Mouse (Mus musculus): Measurements from ENCODE around the gene Igfbpl1.
A peak's percentile ranks its signal among the peaks of the same experiment; 100 is the strongest.

The Igfbpl1 gene

DNA sequence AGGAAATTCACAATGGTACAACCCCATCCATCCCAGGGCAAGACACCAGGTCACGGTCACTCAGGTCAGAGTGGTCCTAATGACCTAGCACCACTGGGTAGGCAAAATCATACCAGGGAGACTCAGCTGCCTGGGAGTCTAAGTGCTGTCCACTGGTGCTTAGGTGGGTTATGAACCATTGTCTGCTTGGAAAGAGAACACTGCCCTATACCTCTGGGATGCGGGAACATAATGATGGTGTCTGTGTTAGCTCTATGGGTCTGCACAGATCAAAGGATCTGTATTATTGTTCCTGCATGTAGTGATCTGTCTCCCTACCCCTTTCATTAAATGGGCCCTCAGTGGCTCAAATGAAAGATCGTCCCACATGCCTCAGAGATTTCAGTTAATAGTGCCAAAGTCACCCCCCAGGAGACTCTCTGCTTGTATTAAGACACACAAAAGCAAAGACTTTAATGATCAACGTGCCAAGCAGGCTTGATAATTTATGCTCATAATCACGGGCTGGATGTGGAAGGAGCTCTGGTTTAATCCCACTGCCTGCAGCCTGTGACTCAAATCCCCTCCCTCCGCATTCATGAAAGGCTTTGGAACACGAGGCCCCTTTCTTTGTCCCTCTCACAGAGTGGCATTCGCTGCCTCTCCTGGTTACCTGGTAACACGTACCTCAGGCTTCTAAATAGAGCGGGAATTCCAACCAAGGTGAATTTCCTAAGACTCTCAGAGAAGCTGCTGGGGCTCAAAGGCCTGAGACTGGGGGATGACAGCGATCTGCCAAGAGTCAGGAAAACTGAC is 3.7 kb downstream of the Igfbpl1 start:
- no peak for DNase-seq (ENCODE audit: low read depth, low spot score)

DNA sequence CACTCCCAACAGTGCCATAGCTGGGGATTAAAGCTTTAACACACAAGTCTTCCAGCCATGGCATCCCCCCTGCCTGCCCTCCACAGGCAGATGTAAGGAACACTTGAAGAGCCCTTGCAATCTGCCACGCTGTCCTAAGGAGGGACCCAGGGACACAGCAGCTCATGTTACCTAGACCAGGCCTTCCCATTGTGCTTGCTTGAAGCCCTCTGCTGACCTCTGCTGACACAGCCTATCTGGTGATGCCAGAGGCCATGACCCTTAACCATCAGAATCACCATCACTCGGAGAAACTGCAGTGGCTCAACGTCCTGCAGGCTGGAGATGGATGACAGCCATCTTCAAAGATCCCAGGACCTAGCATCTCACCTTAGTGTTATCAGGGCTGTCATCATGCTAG is 4.7 kb downstream of the Igfbpl1 start:
- no peak for DNase-seq (ENCODE audit: low read depth, low spot score)

DNA sequence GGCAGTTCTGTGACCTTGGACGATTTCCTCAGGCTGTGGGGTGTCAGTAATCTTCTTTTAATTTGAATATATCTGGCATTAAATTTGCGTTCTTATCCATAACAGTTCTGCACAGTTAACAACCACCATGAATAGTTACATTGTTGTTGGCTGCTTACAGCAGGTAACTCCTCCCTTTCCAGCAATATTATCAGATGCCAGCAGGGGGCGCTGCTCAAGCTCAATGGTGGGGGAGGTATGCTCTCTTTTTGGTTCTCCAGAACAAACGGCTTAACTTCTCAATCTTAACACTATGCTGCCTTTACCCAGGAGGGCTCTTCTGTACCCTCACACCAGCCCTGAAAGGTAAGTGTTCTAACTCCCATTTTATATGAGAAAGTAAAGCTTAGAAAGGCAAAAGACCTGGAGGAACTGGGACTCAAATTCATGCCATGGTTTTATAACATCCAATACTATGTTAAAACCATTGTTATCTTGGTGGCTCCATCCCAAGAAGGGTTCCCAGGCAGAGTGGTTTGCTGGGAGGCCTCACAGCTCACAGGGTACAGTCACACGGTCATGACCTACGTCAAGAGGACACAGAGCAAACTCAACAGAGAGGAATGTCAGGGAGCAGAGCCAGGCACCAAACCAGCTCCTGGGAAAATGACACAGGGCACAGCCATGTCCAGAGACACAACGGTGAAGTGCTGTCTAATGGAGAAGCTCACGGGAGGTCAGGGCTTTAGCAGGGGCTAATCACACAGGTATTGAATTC is 6.5 kb downstream of the Igfbpl1 start:
- DNase-seq (ENCODE audit: low read depth, low spot score) = peak; percentile 62

DNA sequence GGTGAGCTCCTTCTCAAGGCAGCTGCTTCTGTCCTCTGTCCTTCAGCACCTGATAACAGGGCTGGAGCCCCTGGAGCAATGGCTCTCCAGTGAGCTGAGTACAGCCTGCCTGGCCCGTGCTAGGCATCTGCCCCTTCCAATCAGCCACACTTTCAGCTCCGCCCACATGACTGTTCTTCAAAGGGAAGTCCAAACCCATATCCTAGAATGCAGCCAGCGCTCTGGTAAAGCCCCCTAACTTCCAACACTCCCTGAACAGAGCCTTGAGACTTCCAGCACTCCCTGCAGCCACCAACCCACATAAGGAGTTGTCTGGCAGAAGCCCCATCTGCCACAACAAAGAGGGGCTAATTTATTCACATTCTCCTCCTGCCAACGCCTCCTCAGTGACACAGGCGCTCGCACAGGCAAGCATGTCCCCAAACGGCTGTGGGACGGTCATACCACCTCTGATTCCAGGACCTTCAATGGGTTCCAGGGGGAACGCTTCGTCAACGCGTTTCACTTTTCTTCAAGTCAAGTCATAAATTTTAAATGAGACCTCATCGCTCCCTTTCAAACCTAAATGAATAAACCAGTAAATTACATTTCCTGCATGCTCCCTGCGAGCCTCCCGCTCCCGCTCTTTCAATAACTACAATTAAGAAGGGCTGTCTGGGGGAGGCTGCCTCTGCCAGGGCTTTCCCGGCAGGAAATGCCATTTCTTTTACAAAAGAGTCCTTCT is 7.4 kb downstream of the Igfbpl1 start:
- no peak for DNase-seq (ENCODE audit: low read depth, low spot score)

DNA sequence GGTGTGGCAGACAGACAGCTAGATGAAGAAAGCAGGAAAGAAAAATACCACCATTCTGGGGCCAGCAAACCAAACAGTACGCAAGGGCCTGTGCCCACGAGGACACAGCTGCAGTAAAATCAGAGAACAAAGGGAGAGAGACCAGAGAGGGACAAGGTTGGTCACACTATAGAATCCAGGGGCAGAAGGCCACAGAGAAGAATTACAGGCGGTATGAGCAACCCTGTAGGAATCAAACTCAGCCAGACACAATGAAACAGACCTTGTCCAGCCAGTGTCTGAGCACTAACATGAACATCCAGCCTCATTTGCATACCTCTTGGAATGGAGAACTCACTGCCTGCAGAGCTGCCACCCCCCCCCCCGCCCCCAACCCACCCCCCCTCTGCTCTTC is 7.9 kb downstream of the Igfbpl1 start:
- DNase-seq (ENCODE audit: low read depth, low spot score) = no peak

DNA sequence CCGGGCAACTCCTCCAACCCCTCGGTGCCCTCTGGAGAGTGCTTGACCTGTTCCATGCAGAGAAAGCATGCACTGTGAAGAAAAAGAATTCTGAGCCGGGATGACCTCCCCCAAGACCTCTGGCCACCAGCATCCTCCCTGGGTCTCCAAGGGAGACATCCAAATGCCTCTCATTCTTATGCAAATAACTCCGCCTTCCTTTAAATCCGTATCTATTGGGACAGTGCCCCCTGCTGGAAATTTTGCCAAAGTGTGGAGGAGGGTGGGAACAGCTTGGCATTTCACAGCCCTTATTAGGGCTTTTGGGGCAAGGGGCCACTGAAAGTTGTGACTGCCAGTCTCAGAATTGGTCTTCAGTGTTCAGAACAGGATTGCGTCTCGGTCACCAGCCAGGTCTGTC is 11.2 kb downstream of the Igfbpl1 start:
- DNase-seq (ENCODE audit: low read depth, low spot score) = peak; percentile 45

DNA sequence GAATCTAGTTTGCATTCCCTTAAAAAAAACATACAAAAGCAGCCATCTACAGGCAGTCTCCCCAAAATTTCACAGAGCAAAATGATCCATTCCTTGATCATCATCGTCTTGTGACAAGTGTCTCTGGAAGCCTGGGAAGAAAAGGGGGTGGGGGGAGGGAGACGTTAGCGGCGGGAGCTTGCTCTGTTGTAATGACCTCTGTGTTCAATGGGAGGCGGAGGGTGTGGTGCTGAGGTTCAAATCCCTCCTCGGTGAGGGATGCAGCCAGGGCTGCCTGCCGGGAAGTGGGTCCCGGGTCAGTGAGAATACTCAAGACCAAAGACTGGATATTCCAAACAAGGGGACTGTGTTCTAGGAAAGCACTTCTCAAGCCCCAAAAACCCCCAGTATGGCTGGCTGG is 15.5 kb downstream of the Igfbpl1 start:
- DNase-seq (ENCODE audit: low read depth, low spot score) = no peak

DNA sequence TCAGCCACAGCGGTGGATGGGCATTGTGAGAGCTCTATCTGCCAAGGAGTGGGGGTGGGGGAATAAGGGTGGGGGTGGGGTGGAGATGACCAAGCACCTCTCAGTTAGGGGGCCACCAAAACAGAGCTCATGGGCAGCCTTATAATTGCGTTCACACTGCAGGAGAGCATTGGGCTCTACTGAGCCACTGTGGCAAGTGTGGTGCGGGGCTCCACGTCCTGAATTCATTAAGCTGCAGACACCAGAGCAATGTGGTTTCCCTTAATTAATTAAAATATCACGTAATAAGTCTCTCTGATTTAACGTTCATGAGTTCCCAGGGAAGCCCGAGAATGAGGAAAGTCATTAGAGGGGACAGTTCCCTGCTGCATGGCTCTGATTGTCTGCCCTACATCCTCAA is 18.7 kb downstream of the Igfbpl1 start:
- DNase-seq (ENCODE audit: low read depth, low spot score) = no peak

DNA sequence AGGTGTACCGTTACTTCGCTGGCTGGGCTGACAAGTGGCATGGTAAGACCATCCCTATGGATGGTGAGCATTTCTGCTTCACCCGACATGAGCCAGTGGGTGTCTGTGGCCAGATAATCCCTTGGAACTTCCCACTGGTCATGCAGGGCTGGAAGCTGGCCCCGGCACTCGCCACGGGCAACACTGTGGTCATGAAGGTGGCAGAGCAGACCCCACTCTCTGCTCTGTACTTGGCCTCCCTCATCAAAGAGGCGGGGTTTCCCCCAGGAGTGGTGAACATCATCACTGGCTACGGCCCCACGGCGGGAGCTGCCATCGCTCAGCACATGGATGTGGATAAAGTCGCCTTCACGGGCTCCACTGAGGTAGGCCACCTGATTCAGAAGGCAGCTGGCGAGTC is 23.8 kb downstream of the Igfbpl1 start:
- no peak for DNase-seq (ENCODE audit: low read depth, low spot score)

DNA sequence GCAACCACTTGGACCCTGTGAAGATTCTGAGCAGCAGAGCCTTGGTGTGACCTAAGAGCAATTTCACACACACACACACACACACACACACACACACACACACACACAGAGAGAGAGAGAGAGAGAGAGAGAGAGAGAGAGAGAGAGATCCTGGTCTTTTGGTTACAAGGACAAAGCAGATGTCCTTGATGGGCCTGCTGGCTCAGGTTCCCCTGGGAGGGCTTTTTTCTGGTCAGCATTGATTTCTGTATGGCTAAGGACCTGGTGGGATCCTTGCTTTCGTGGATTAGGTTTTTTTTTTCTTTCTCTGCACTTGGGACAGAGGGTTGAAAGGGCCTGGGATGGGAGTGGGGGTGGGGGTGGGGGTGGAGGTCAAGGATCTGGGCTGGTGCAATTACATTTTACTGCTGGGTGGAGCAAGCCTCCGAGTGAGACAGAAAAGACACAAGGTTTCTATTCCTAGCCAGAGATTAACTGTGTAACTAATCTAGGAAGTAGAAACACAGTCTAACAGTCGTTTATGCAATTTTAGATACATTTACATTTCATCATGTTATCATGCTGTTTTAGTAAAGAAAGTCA is 26.7 kb downstream of the Igfbpl1 start:
- no peak for DNase-seq (ENCODE audit: low read depth, low spot score)

DNA sequence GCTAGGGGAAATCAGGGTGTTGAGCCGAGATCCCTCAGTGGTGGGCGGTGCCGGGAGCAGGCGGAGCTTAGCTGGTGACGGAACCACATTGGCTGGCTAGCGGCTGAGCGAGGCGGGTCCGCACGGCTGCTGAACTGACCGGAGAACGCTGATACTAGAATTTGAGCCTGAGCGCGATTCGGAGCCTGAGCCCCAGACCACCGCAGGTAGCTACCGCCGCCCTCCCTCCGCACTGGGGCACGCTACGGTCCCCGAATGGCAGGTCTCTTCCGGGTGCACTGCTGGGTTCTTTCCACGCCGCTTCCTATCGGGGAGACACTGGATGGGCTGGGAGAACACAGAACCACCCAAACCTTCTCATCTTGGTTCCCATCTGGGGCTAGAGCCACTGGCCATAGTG is 27.8 kb downstream of the Igfbpl1 start, which contains the start of gene Aldh1b1:
Gene Aldh1b1 (plus strand): TSS at position 59 of the 400 bp plus-strand sequence.
- peak; percentile 76 for DNase-seq (ENCODE audit: low read depth, low spot score)

DNA sequence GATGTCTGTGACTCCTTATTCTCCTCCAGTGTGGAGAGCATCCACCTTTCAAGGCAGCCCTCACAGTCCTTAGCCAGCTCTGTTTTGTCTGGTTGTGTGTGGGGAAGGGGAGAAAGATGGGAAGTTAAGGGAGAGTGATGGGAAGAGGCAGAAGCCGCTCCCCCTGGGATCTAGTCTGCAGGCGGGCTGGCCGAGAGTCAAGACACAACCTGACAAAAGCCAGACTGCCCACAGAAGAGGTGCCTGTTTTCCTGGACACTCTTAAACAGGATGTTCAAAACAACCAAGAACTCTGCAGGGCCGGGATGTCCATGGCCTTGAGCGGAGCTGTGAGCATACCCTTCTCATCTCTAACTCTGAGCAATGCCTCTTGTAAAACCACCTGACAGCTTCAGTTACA is 30.0 kb downstream of the Igfbpl1 start:
- no peak for DNase-seq (ENCODE audit: low read depth, low spot score)

DNA sequence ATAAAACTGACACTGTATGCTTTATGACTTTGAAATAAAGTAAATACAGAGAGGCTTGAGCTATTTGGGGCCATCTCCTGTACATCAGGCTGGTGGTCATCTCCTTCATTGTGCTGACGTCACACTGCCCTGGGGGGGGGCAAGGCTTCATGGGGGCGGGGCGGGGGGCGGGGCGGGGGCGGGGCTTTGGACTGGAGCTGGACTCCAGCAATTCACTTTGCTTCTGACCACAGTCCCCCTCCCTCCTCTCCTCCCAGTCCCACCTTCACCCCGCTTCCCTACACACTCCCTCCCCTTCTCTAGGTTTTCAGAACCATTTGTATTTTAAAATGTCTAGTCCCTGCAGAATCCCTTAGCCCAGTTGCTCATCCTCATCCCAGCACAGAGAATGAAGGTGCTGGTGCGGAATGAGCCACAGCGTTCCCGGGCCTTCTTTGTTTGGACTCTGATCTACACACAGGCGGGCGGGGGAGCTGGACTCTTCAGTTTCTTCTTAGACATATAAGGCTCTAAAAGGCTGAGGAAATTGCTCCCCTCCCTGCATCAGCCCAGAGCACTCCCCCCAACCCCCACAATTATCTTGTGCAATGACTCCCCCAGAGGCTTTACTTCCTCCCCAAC is 31.4 kb downstream of the Igfbpl1 start:
- DNase-seq (ENCODE audit: low read depth, low spot score) = no peak

DNA sequence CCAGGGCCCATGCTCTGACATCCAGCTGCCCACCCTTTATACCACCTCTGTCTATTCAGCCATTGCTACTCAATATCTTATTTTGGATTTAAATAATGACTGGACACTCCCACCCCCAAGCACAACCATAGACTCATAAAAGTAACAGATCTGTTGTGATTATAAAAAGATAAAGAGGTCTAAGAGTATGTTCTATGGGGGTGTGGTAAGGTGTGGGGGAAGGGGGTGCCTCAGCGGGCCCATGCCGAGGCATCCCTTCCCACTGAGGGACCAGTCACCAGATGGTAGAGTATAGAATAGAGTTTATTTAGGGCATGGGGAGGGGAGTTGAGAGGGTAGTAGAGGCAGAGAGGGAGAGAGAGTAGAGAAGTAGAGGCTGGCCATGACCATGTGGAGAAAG is 36.7 kb downstream of the Igfbpl1 start:
- no peak for DNase-seq (ENCODE audit: low read depth, low spot score)

DNA sequence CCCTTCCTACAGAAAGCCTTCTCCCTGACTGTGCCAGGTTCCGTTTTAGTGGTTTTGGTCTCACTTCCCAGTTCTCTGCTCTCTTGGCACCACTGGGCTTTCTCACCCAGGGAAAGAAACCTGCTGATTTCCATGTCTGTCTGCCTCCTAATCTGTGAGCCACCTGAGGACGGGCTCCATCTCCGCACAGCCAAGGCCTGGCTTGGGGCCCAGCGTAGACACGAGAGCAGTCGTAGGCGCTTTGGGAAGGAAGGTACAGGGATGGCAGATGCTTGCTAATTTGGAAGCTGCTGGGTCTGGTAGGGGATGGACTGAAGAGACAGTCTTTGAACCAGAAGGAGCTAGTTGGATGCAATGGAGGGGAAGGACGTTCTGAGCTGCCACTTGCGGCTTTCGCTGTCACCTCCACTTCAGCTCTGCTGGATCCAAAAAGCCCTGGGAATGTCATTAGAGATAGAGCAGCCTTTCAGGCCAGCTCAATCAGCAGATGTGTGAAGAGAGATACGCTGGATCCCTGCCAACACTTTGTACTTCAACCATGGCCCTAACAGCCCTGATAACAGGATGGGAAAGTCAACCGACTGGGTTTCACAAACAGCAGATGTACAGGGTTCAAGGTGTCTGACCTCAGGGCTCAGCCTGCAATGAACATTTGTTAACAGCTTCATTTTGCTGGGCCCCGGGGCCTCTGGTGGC is 37.3 kb downstream of the Igfbpl1 start:
- DNase-seq (ENCODE audit: low read depth, low spot score) = no peak

DNA sequence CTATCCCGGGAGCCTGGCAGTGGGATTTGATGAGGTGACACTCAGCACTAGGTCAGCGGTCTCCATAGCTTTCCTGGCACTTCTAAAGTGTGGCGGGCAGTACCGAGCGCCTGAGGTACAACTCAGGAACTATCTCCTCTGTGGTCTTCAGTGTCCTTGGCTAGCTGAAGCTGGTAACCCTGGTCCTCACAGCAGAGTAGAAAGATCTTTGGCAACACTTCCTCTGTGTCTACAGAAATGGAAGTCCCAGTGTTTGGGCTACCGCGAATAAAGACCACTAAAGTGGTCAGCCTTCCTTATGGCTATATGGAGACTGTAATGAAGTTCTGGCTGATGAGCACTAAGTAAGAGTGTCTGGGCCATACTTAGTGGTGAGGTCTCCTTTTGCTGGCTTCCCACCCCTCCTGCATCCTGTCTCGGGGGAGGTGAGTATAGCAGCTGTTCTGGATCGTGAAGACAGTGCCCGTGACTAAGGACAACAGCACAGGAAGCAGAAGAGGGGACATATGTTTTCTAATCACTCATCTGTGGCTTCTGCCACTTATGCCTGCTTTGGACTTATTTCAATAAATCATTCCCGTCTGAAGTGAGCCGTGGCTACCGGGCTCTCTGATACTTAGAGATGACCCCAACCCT is 38.2 kb downstream of the Igfbpl1 start:
- no peak for DNase-seq (ENCODE audit: low read depth, low spot score)

DNA sequence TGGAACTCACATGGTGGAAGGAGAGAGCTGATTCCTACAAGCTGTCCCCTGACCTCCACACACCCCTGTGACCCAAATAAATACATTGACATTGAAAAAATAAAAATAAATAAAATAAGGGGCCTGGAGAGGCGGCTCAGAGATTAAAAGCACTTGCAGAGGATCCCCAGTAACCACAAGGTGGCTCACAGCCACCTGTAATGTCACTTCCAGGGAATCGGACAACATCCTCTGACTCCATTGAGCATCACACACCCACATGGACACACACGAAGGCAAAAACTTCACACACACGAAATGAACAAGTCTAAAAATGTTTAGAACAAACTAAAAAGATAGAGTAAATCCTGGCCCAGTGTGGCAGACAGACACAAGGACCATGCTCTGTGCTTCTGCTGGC is 40.0 kb downstream of the Igfbpl1 start:
- no peak for DNase-seq (ENCODE audit: low read depth, low spot score)

DNA sequence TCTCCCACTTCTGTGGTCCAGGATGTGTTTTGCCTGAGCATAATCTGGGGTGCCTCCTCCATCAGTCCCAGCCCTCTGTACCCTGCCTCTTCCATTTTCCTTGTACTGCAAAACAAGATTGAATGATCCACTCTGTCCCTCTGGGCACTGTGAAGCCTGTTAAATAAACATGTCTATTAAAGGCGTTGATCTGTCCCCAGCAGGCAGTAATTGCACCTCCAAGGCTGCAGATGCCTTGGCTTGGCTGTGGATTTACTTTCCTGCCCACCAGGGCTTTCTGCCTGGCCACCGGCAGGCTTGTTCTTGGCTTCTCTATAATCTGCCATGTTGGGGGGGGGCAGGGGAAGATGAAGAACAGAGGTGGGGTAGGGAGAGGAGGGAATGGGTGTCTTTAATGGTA is 40.8 kb downstream of the Igfbpl1 start:
- no peak for DNase-seq (ENCODE audit: low read depth, low spot score)

DNA sequence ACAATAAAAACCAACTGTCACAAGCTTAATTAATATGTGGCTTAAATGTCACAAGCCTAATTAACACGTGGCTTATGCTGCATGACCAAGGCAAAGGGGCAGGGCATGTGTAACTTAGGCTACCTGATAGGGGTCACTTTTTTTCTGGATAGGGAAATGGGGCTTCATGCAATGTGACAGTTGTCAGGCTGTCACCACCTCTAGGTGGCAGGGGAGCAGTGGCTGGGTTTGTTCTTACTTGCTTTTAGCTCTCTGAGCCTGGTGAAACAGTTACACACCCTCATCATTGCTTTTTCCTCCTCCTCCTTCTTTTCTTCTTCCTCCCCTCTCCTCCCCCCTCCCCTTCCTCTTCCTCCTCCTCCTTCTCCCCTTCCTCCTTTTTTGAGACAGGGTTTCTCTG is 43.1 kb downstream of the Igfbpl1 start:
- DNase-seq (ENCODE audit: low read depth, low spot score) = no peak

DNA sequence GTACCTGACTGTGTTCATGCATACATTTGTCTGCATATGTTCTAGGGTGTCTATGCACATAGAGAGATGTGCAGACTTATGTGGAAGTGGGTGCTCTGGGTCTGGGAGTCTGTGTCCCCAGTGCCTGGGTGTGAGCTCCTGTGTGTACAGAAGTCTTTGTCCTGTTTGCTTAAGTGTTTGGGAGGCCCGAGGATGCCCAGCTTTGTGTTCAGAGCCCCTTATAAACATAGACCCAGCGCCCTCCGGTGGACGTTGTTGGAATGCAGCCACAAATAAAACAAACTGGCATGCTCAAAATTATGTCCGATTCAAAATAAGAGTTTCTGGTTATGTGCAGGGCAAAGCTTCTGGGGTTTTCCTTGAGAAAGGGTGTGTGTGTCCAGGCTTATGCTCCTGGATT is 55.1 kb downstream of the Igfbpl1 start:
- DNase-seq (ENCODE audit: low read depth, low spot score) = peak; percentile 60

DNA sequence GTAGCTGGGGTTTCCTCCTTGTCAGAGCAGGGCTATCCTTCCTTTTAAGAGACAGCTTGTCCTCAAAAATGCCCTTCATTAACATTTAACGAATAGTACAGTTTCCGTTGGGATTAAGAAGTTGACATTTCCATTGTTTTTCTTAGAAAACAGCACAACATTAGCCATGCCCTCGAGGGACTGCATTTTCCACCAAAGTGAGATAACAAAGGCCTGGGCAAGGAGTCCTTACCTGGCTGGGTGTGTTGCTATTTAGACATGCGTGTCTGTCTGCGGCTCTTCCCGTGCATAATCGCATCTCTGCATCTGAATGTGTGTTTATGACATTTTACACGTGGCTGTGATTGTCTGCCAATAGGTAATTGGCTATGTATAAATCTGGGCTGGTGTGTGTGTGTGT is 55.5 kb downstream of the Igfbpl1 start:
- no peak for DNase-seq (ENCODE audit: low read depth, low spot score)

Data from CD4-positive, CD25-positive, alpha-beta regulatory T cell, adult 2 months (primary cell).